In genomic region chr14:28295145-28295544, GRCm38 (mm10) we compare ENCODE assay signal across 19 mouse cellular contexts.
DNase-seq lines count a peak whose midpoint lies in the region; ATAC-seq and TF ChIP-seq lines count a peak whose summit lies in the region.
"Had no signal": no experiment of that assay in that cellular context is flagged by ENCODE, and none has a peak within 500 bp of the region (broad histone marks: within the 10 kb centered on the region; RNA-seq: fewer than 3 reads in every experiment).

No protein-coding gene starts in this region.

- peaks cover 17% of the 10 kb centered on the region for H3K4me1 ChIP-seq in heart, embryonic 15.5 days (replicated peaks)
- peaks cover 11% of the 10 kb centered on the region; the same call in 1 of the 2 replicates for H3K4me1 ChIP-seq in lung, embryonic 16.5 days (replicated peaks; ENCODE audit: control insufficient read depth, insufficient read depth, low read length)
- H3K4me1 ChIP-seq in lung, adult 2 months (ENCODE audit: control insufficient read depth, insufficient read depth, low read length), result no peaks in the 10 kb centered on the region
- H3K4me1 ChIP-seq in embryonic facial prominence, embryonic 13.5 days, result peaks cover 16% of the 10 kb centered on the region
- no peaks in the 10 kb centered on the region; the same call in 1 of the 2 replicates for H3K4me1 ChIP-seq in midbrain, embryonic 10.5 days
- H3K4me1 ChIP-seq: forebrain, embryonic 15.5 days; neural tube, embryonic 12.5 days had no signal

- 0 out of 2 replicates have a peak, but pooled peaks have one; percentile 43 for ATAC-seq in heart, embryonic 15.5 days (replicated peaks; ENCODE audit: insufficient number of reproducible peaks, insufficient read depth, low FRiP score, low read depth)
- ATAC-seq in lung, embryonic 16.5 days (ENCODE audit: low read depth), result peak; percentile 36; the same call in 1 of the 2 replicates
- ATAC-seq in embryonic facial prominence, embryonic 13.5 days (ENCODE audit: insufficient number of reproducible peaks, insufficient read depth, low FRiP score, low TSS enrichment, low read depth), result no peak
- ATAC-seq: forebrain, embryonic 15.5 days had no signal

- TF ChIP-seq CTCF in lung, adult 2 months (IDR thresholded peaks at IDR 0.05; ENCODE audit: insufficient read depth, low read length), result no peak

- no peak overlapping the region for H3K4me3 ChIP-seq in heart, embryonic 15.5 days
- no peak overlapping the region for H3K4me3 ChIP-seq in lung, embryonic 16.5 days (ENCODE audit: low read length)
- no peak overlapping the region for H3K4me3 ChIP-seq in lung, adult 2 months (replicated peaks; ENCODE audit: extremely low read depth, low read depth, low read length)
- H3K4me3 ChIP-seq in embryonic facial prominence, embryonic 13.5 days, result no peak overlapping the region
- H3K4me3 ChIP-seq in midbrain, embryonic 10.5 days, result no peak overlapping the region
- H3K4me3 ChIP-seq: forebrain, embryonic 15.5 days; neural tube, embryonic 12.5 days had no signal

- 0 out of 2 replicates have a peak, but pooled peaks cover 5% of the 10 kb centered on the region for H3K27me3 ChIP-seq in heart, embryonic 15.5 days
- peaks cover 5% of the 10 kb centered on the region; the same call in 1 of the 2 replicates for H3K27me3 ChIP-seq in lung, embryonic 16.5 days (ENCODE audit: control insufficient read depth, insufficient read depth, low read depth, low read length)
- 0 out of 2 replicates have a peak, but pooled peaks cover 3% of the 10 kb centered on the region for H3K27me3 ChIP-seq in embryonic facial prominence, embryonic 13.5 days
- peaks cover 11% of the 10 kb centered on the region; the same call in 1 of the 2 replicates for H3K27me3 ChIP-seq in midbrain, embryonic 10.5 days (ENCODE audit: low read depth, poor library complexity, severe bottlenecking)
- H3K27me3 ChIP-seq: forebrain, embryonic 15.5 days; neural tube, embryonic 12.5 days had no signal

- no peak for DNase-seq in heart, adult 8-10 months (ENCODE audit: low spot score)
- DNase-seq in lung, adult 2 months, result no peak
- DNase-seq in yolk sac, embryonic 10.5 days (ENCODE audit: low spot score), result peak; percentile 73
- DNase-seq in midbrain, embryonic 10.5 days (ENCODE audit: low spot score), result no peak
- DNase-seq: cerebellum, adult 18-20 months; cerebellum, postnatal 36 days; gastrocnemius, postnatal 36 days; layer of hippocampus, postnatal 36 days; liver; right cerebral cortex, adult 18-20 months; thymus, adult 18-20 months; thymus, postnatal 4 days had no signal

- no peaks in the 10 kb centered on the region for H3K9me3 ChIP-seq in heart, embryonic 15.5 days (replicated peaks)
- no peaks in the 10 kb centered on the region for H3K9me3 ChIP-seq in lung, embryonic 16.5 days (ENCODE audit: control insufficient read depth, low read length)
- H3K9me3 ChIP-seq in embryonic facial prominence, embryonic 13.5 days, result no peaks in the 10 kb centered on the region
- no peaks in the 10 kb centered on the region for H3K9me3 ChIP-seq in midbrain, embryonic 10.5 days (replicated peaks)
- H3K9me3 ChIP-seq: forebrain, embryonic 15.5 days; neural tube, embryonic 12.5 days had no signal

- H3K9ac ChIP-seq in heart, embryonic 15.5 days, result no peak overlapping the region
- H3K9ac ChIP-seq in lung, embryonic 16.5 days (ENCODE audit: low read length), result no peak overlapping the region
- H3K9ac ChIP-seq in embryonic facial prominence, embryonic 13.5 days, result no peak overlapping the region
- H3K9ac ChIP-seq: forebrain, embryonic 15.5 days; neural tube, embryonic 12.5 days had no signal

- no peak for TF ChIP-seq POLR2A in lung, adult 2 months (IDR thresholded peaks at IDR 0.05; ENCODE audit: borderline replicate concordance, extremely low read depth, low read depth, low read length)

- 24% methylated on average over 4 of the region's 4 CpGs for WGBS in heart, embryonic 15.5 days
- WGBS in lung, embryonic 16.5 days, result 18% methylated on average over 4 of the region's 4 CpGs
- WGBS in lung, adult 2 months, result 37% methylated on average over 4 of the region's 4 CpGs
- 60% methylated on average over 4 of the region's 4 CpGs for WGBS in embryonic facial prominence, embryonic 13.5 days
- WGBS in midbrain, embryonic 10.5 days, result 87% methylated on average over 4 of the region's 4 CpGs

- no peak overlapping the region for H3K4me2 ChIP-seq in heart, embryonic 15.5 days
- no peak overlapping the region for H3K4me2 ChIP-seq in lung, embryonic 16.5 days (ENCODE audit: low read depth, low read length)
- H3K4me2 ChIP-seq in embryonic facial prominence, embryonic 13.5 days, result no peak overlapping the region
- H3K4me2 ChIP-seq: forebrain, embryonic 15.5 days; midbrain, embryonic 11.5 days; neural tube, embryonic 12.5 days had no signal

- H3K36me3 ChIP-seq in heart, embryonic 15.5 days, result no peaks in the 10 kb centered on the region
- no peaks in the 10 kb centered on the region for H3K36me3 ChIP-seq in lung, embryonic 16.5 days (ENCODE audit: control insufficient read depth, insufficient read depth, low read length)
- H3K36me3 ChIP-seq in embryonic facial prominence, embryonic 13.5 days, result no peaks in the 10 kb centered on the region
- H3K36me3 ChIP-seq in midbrain, embryonic 10.5 days, result no peaks in the 10 kb centered on the region
- H3K36me3 ChIP-seq: forebrain, embryonic 15.5 days; neural tube, embryonic 12.5 days had no signal

- no peak overlapping the region for H3K27ac ChIP-seq in heart, embryonic 15.5 days
- no peak overlapping the region for H3K27ac ChIP-seq in lung, embryonic 16.5 days (ENCODE audit: low read length)
- 0 out of 2 replicates have a peak overlapping the region, but pooled peaks have one; percentile 3 for H3K27ac ChIP-seq in embryonic facial prominence, embryonic 13.5 days
- H3K27ac ChIP-seq in midbrain, embryonic 10.5 days (replicated peaks), result no peak overlapping the region
- H3K27ac ChIP-seq: forebrain, embryonic 15.5 days; macrophage; neural tube, embryonic 12.5 days had no signal
